Mouse (Mus musculus): ENCODE measurements around the gene Nol10. TPM values are rescaled to one million over a fixed set of nuclear protein-coding genes. Genes with fewer than 3 reads are reported as not detected.

Gene Nol10
- polyA plus RNA-seq (2014; fragmentation: Nextera tagmentation; extraction: Ambion mirVana) = 19.8 and 23.2 TPM in 2 replicates

DNA sequence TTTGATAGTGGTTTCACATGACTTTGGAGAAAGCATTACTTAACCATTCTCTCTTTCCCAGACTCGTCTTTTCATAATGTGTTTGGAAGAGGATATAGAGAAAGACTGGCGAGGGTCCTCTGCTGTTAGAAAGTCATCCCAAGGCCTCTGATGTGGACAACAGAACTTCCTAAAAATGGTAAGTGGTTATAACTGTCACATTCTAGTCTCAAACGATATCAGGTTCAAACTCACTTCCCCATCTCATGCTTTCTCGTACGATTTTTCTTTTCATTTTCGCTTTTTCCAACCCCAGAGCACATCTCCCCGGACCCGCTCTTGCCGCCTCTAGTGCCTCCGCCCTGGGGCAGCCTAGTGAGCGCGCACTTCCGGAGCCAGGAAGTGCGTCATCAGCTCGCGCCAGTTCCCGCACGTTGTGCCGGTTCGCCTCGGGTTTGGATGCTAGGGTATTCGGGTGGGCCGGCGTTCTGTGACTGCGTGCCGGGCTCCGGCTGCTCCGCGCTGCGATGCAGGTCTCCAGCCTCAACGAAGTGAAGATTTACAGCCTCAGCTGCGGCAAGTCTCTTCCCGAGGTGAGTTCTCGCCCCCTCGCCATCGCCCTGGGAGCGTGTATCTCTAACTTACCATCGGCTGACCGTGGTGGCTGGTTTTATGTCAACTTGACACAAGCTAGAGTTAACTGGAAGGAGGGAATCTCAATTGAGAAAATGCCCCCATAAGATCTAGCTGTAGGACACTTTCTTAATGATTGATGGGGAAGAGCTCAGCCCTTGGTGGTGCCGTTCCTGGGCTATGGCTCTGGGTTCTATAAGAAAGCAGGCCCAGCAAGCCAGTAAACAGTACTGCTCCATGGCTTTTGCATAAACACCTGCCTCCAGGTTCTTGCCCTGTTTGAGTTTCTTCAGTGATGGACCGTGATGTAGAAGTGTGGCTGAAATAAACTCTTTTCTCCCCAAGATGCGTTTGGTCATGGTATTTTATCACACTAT is at the start of gene Nol10:
Gene Nol10, plus strand, starts transcription at position 411 of the 989 bp plus-strand sequence.
- Histone ChIP-seq H3K36me3 (ENCODE audit: control insufficient read depth, insufficient read depth, low read length) (peaks cover 8% of the 10 kb centered on the region; the same call in 1 of the 2 replicates), H3K9me3 (ENCODE audit: control insufficient read depth, low read length) (no peaks in the 10 kb centered on the region), H3K4me1 (ENCODE audit: control insufficient read depth, insufficient read depth, low read length) (peaks cover 13% of the 10 kb centered on the region; the same call in 1 of the 2 replicates), H3K27me3 (ENCODE audit: control insufficient read depth, insufficient read depth, low read length) (no peaks in the 10 kb centered on the region), H3K9ac (replicated peaks; ENCODE audit: low read depth, low read length) (peak within 1 kb of the TSS; percentile 33), H3K4me3 (ENCODE audit: low read depth, low read length) (peak within 1 kb of the TSS; percentile 80), H3K27ac (ENCODE audit: low read depth, low read length) (0 out of 2 replicates have a peak within 1 kb of the TSS, but pooled peaks have one; percentile 39), H3K4me2 (ENCODE audit: low read depth, low read length) (peak within 1 kb of the TSS; percentile 93)
- under 1% methylated on average over 42 of the region's 42 CpGs for WGBS
- ATAC-seq (ENCODE audit: low read depth) = peak; percentile 98

- Histone ChIP-seq H3K27ac (ENCODE audit: low read depth, low read length) (no peak overlapping the region), H3K36me3 (ENCODE audit: control insufficient read depth, insufficient read depth, low read length) (no peaks in the 10 kb centered on the region), H3K9ac (replicated peaks; ENCODE audit: low read depth, low read length) (no peak overlapping the region), H3K4me3 (ENCODE audit: low read depth, low read length) (no peak overlapping the region), H3K27me3 (ENCODE audit: control insufficient read depth, insufficient read depth, low read length) (no peaks in the 10 kb centered on the region), H3K4me1 (ENCODE audit: control insufficient read depth, insufficient read depth, low read length) (no peaks in the 10 kb centered on the region), H3K4me2 (ENCODE audit: low read depth, low read length) (no peak overlapping the region), H3K9me3 (ENCODE audit: control insufficient read depth, low read length) (no peaks in the 10 kb centered on the region)
- WGBS = 92% methylated on average over 1 of the region's 1 CpGs
- ATAC-seq (ENCODE audit: low read depth) = no peak
These were observed 48.4 kb upstream of the Nol10 start for GRCm38 (mm10) chr12:17299902-17300301.

DNA sequence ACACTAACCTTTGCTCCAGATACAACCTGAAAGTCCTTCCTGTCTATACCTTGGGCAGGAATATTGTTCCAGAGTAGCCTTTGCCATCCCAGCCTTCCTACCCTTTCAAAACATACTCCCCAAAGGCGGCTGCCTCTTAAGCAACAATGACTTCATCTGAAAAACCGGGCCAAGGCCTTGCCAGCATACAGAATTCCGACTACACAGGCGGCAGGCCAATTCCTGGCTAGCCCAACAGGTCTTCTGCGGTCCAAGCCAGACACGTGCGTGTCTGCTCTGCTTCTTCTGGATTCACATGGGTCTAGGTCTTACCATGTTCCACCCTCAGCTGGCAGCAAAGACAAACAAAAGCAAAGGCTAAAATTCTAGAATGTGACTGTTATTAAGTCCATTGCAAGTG is 42.8 kb upstream of the Nol10 start:
- Histone ChIP-seq H3K4me3 (ENCODE audit: low read depth, low read length) (no peak overlapping the region), H3K4me2 (ENCODE audit: low read depth, low read length) (no peak overlapping the region), H3K27ac (ENCODE audit: low read depth, low read length) (no peak overlapping the region), H3K9me3 (ENCODE audit: control insufficient read depth, low read length) (no peaks in the 10 kb centered on the region), H3K27me3 (ENCODE audit: control insufficient read depth, insufficient read depth, low read length) (no peaks in the 10 kb centered on the region), H3K4me1 (ENCODE audit: control insufficient read depth, insufficient read depth, low read length) (no peaks in the 10 kb centered on the region), H3K36me3 (ENCODE audit: control insufficient read depth, insufficient read depth, low read length) (no peaks in the 10 kb centered on the region), H3K9ac (replicated peaks; ENCODE audit: low read depth, low read length) (no peak overlapping the region)
- no peak for ATAC-seq (ENCODE audit: low read depth)
- WGBS = 88% methylated on average over 7 of the region's 7 CpGs

- Histone ChIP-seq H3K9me3 (ENCODE audit: control insufficient read depth, low read length) (no peaks in the 10 kb centered on the region), H3K27ac (ENCODE audit: low read depth, low read length) (no peak overlapping the region), H3K4me1 (ENCODE audit: control insufficient read depth, insufficient read depth, low read length) (no peaks in the 10 kb centered on the region), H3K36me3 (ENCODE audit: control insufficient read depth, insufficient read depth, low read length) (no peaks in the 10 kb centered on the region), H3K4me3 (ENCODE audit: low read depth, low read length) (no peak overlapping the region), H3K27me3 (ENCODE audit: control insufficient read depth, insufficient read depth, low read length) (no peaks in the 10 kb centered on the region), H3K4me2 (ENCODE audit: low read depth, low read length) (no peak overlapping the region), H3K9ac (replicated peaks; ENCODE audit: low read depth, low read length) (no peak overlapping the region)
- 43% methylated on average over 4 of the region's 4 CpGs for WGBS
- ATAC-seq (ENCODE audit: low read depth) = no peak
These were observed 40.0 kb upstream of the Nol10 start for GRCm38 (mm10) chr12:17308246-17308645.

- H3K36me3 ChIP-seq (ENCODE audit: control insufficient read depth, insufficient read depth, low read length) = no peaks in the 10 kb centered on the region
- no peaks in the 10 kb centered on the region for H3K27me3 ChIP-seq (ENCODE audit: control insufficient read depth, insufficient read depth, low read length)
- H3K9me3 ChIP-seq (ENCODE audit: control insufficient read depth, low read length) = no peaks in the 10 kb centered on the region
- WGBS = 64% methylated on average over 16 of the region's 16 CpGs
- no peak for ATAC-seq (ENCODE audit: low read depth)
- H3K4me3 ChIP-seq (ENCODE audit: low read depth, low read length) = no peak overlapping the region
- no peak overlapping the region for H3K27ac ChIP-seq (ENCODE audit: low read depth, low read length)
- H3K4me1 ChIP-seq (ENCODE audit: control insufficient read depth, insufficient read depth, low read length) = no peaks in the 10 kb centered on the region
- no peak overlapping the region for H3K9ac ChIP-seq (replicated peaks; ENCODE audit: low read depth, low read length)
- no peak overlapping the region for H3K4me2 ChIP-seq (ENCODE audit: low read depth, low read length)
These were observed 37.1 kb upstream of the Nol10 start for GRCm38 (mm10) chr12:17310852-17311839.

GRCm38 (mm10) chr12:17316096-17316495 is 32.2 kb upstream of the Nol10 start:
- Histone ChIP-seq H3K36me3 (ENCODE audit: control insufficient read depth, insufficient read depth, low read length) (no peaks in the 10 kb centered on the region), H3K4me2 (ENCODE audit: low read depth, low read length) (no peak overlapping the region), H3K4me1 (ENCODE audit: control insufficient read depth, insufficient read depth, low read length) (no peaks in the 10 kb centered on the region), H3K27ac (ENCODE audit: low read depth, low read length) (no peak overlapping the region), H3K9me3 (ENCODE audit: control insufficient read depth, low read length) (no peaks in the 10 kb centered on the region), H3K27me3 (ENCODE audit: control insufficient read depth, insufficient read depth, low read length) (no peaks in the 10 kb centered on the region), H3K9ac (replicated peaks; ENCODE audit: low read depth, low read length) (no peak overlapping the region), H3K4me3 (ENCODE audit: low read depth, low read length) (no peak overlapping the region)
- 95% methylated on average over 5 of the region's 5 CpGs for WGBS
- ATAC-seq (ENCODE audit: low read depth) = no peak

GRCm38 (mm10) chr12:17317970-17318369 is 30.3 kb upstream of the Nol10 start:
- Histone ChIP-seq H3K27me3 (ENCODE audit: control insufficient read depth, insufficient read depth, low read length) (no peaks in the 10 kb centered on the region), H3K4me2 (ENCODE audit: low read depth, low read length) (no peak overlapping the region), H3K4me3 (ENCODE audit: low read depth, low read length) (no peak overlapping the region), H3K4me1 (ENCODE audit: control insufficient read depth, insufficient read depth, low read length) (no peaks in the 10 kb centered on the region), H3K27ac (ENCODE audit: low read depth, low read length) (no peak overlapping the region), H3K36me3 (ENCODE audit: control insufficient read depth, insufficient read depth, low read length) (no peaks in the 10 kb centered on the region), H3K9me3 (ENCODE audit: control insufficient read depth, low read length) (no peaks in the 10 kb centered on the region), H3K9ac (replicated peaks; ENCODE audit: low read depth, low read length) (no peak overlapping the region)
- no peak for ATAC-seq (ENCODE audit: low read depth)
- 78% methylated on average over 4 of the region's 4 CpGs for WGBS

- no peak for ATAC-seq (ENCODE audit: low read depth)
These were observed 29.8 kb upstream of the Nol10 start for GRCm38 (mm10) chr12:17318453-17318852.

More at GRCm38 (mm10) chr12:17318453-17318852, 29.8 kb upstream of the Nol10 start:
- Histone ChIP-seq H3K27me3 (ENCODE audit: control insufficient read depth, insufficient read depth, low read length) (peaks cover 2% of the 10 kb centered on the region), H3K27ac (ENCODE audit: low read depth, low read length) (no peak overlapping the region), H3K9ac (replicated peaks; ENCODE audit: low read depth, low read length) (no peak overlapping the region), H3K36me3 (ENCODE audit: control insufficient read depth, insufficient read depth, low read length) (no peaks in the 10 kb centered on the region), H3K4me3 (ENCODE audit: low read depth, low read length) (no peak overlapping the region), H3K4me2 (ENCODE audit: low read depth, low read length) (no peak overlapping the region), H3K4me1 (ENCODE audit: control insufficient read depth, insufficient read depth, low read length) (no peaks in the 10 kb centered on the region), H3K9me3 (ENCODE audit: control insufficient read depth, low read length) (no peaks in the 10 kb centered on the region)
- 85% methylated on average over 3 of the region's 3 CpGs for WGBS

All from neural tube, embryonic 14.5 days (tissue).